Mouse (Mus musculus): ENCODE data around the gene Gpr183. TPM values are rescaled to one million over a fixed set of nuclear protein-coding genes. Genes with fewer than 3 reads are reported as not detected.

The Gpr183 gene
- total and polyA plus RNA-seq, 2 experiments from 2014 or later = 1.1 to 1.5 TPM

DNA sequence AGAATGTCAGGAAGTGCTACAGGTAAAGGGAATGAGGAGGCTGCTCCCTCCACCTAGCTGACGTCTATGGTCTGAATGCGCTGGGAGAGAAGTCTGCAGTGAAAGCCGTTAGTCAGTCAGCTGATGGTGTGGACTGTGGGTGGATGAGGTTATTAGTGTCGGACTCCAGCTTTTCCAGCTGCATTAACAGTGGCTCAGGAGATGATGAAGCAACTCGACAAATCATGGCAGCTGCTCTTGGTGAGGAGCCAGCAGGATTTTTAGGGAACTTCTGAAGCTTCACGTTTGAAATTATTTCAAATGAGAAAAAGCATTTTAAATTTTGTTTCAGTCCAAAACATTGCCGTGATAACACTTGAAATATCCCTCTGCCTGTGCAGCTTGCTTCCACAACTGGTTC lies 45.3 kb upstream of the Gpr183 start:
- Histone ChIP-seq H3K27me3 (ENCODE audit: control insufficient read depth, insufficient read depth, low read length) (no peaks in the 10 kb centered on the region), H3K4me1 (ENCODE audit: control insufficient read depth, insufficient read depth) (0 out of 2 replicates have a peak, but pooled peaks cover 5% of the 10 kb centered on the region), H3K27ac (ENCODE audit: low read depth) (no peak overlapping the region), H3K9ac (replicated peaks; ENCODE audit: low read depth, low read length) (no peak overlapping the region), H3K36me3 (replicated peaks; ENCODE audit: control insufficient read depth, insufficient read depth, low read length) (peaks cover 16% of the 10 kb centered on the region; the same call in 1 of the 2 replicates), H3K4me2 (ENCODE audit: low read depth, low read length) (no peak overlapping the region), H3K4me3 (ENCODE audit: low read depth, low read length) (no peak overlapping the region), H3K9me3 (replicated peaks; ENCODE audit: control insufficient read depth, low read length) (no peaks in the 10 kb centered on the region)
- WGBS = 77% methylated on average over 7 of the region's 7 CpGs
- TF ChIP-seq EP300 (IDR thresholded peaks at IDR 0.05; ENCODE audit: low read depth) (no peak), CTCF (IDR thresholded peaks at IDR 0.05; ENCODE audit: low read depth) (no peak)
- no peak for DNase-seq (ENCODE audit: low spot score)
- ATAC-seq (ENCODE audit: insufficient read depth, low read depth) = no peak

DNA sequence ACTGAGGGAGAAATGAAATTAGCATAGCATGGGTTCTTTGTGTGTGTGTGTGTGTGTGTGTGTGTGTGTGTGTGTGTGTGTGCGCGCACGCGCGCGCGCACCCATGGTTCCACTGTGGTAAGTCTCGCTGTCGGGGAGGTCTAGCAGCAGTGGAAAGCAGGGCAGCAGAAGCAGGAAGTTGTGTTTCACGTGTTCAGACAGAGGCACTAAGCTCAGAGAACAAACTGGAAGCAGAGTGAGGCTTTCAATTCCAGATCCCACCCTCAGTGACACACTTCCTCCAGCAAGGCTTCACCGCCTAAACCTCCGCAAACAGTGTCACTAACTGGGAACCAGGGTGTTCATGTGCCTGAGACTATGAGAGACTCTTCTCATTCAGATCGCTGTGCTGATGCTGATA lies 44.5 kb upstream of the Gpr183 start:
- Histone ChIP-seq H3K9me3 (replicated peaks; ENCODE audit: control insufficient read depth, low read length) (no peaks in the 10 kb centered on the region), H3K27me3 (ENCODE audit: control insufficient read depth, insufficient read depth, low read length) (no peaks in the 10 kb centered on the region), H3K9ac (replicated peaks; ENCODE audit: low read depth, low read length) (no peak overlapping the region), H3K4me3 (ENCODE audit: low read depth, low read length) (no peak overlapping the region), H3K36me3 (replicated peaks; ENCODE audit: control insufficient read depth, insufficient read depth, low read length) (peaks cover 16% of the 10 kb centered on the region; the same call in 1 of the 2 replicates), H3K4me1 (ENCODE audit: control insufficient read depth, insufficient read depth) (no peaks in the 10 kb centered on the region), H3K27ac (ENCODE audit: low read depth) (no peak overlapping the region), H3K4me2 (ENCODE audit: low read depth, low read length) (no peak overlapping the region)
- WGBS = 91% methylated on average over 13 of the region's 13 CpGs
- no peak for ATAC-seq (ENCODE audit: insufficient read depth, low read depth)
- no peak for TF ChIP-seq EP300 (IDR thresholded peaks at IDR 0.05; ENCODE audit: low read depth)
- no peak for TF ChIP-seq CTCF (IDR thresholded peaks at IDR 0.05; ENCODE audit: low read depth)
- DNase-seq (ENCODE audit: low spot score) = peak; percentile 30

DNA sequence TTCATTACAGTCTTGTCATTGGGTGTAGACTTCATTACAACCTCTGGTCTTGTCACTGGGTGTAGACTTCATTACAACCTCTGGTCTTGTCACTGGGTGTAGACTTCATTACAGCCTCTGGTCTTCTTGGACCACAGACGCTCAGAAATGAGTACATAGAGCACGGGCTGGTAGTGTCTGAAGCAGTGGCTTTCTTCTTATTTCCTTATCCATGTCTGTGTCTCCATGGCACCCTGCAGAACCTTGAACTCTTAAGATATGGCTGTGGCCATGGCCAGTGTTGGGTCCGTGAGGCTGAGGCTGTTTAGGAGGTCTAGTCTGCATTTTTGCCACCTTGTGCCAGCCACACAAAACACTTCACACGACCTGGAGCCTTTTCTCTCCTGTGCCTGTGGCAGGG lies 43.3 kb upstream of the Gpr183 start:
- Histone ChIP-seq H3K9ac (replicated peaks; ENCODE audit: low read depth, low read length) (no peak overlapping the region), H3K4me2 (ENCODE audit: low read depth, low read length) (no peak overlapping the region), H3K4me1 (ENCODE audit: control insufficient read depth, insufficient read depth) (no peaks in the 10 kb centered on the region), H3K4me3 (ENCODE audit: low read depth, low read length) (no peak overlapping the region), H3K27me3 (ENCODE audit: control insufficient read depth, insufficient read depth, low read length) (no peaks in the 10 kb centered on the region), H3K36me3 (replicated peaks; ENCODE audit: control insufficient read depth, insufficient read depth, low read length) (peaks cover 16% of the 10 kb centered on the region; the same call in 1 of the 2 replicates), H3K27ac (ENCODE audit: low read depth) (no peak overlapping the region), H3K9me3 (replicated peaks; ENCODE audit: control insufficient read depth, low read length) (no peaks in the 10 kb centered on the region)
- ATAC-seq (ENCODE audit: insufficient read depth, low read depth) (no peak), DNase-seq (ENCODE audit: low spot score) (no peak)
- TF ChIP-seq EP300 (IDR thresholded peaks at IDR 0.05; ENCODE audit: low read depth) = no peak
- TF ChIP-seq CTCF (IDR thresholded peaks at IDR 0.05; ENCODE audit: low read depth) = no peak
- WGBS = 91% methylated on average over 4 of the region's 4 CpGs

DNA sequence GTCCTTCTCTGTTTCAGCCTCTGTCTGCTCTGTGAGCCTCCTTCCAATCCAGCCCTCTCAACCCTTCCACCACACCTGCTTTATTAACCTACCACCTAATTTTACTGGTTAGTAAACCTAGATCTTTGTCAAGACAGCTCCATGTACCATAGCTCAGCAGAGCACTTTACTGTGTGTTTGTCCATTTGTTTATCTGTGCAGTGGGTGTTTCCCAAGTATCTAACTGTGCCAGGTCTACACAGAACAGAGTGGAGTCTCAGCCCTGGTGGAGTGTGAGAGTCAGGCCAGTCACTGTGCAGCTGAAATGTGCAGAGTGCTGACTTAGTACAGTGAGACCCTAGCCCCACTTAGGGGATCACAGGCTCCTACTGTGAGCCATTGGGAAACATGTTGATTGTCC lies 38.8 kb upstream of the Gpr183 start:
- H3K9ac ChIP-seq (replicated peaks; ENCODE audit: low read depth, low read length) = no peak overlapping the region
- no peak overlapping the region for H3K4me3 ChIP-seq (ENCODE audit: low read depth, low read length)
- no peak for TF ChIP-seq EP300 (IDR thresholded peaks at IDR 0.05; ENCODE audit: low read depth)
- no peak for ATAC-seq (ENCODE audit: insufficient read depth, low read depth)
- H3K9me3 ChIP-seq (replicated peaks; ENCODE audit: control insufficient read depth, low read length) = no peaks in the 10 kb centered on the region
- no peaks in the 10 kb centered on the region for H3K36me3 ChIP-seq (replicated peaks; ENCODE audit: control insufficient read depth, insufficient read depth, low read length)
- H3K4me1 ChIP-seq (ENCODE audit: control insufficient read depth, insufficient read depth) = no peaks in the 10 kb centered on the region
- DNase-seq (ENCODE audit: low spot score) = no peak
- no peak overlapping the region for H3K27ac ChIP-seq (ENCODE audit: low read depth)
- H3K27me3 ChIP-seq (ENCODE audit: control insufficient read depth, insufficient read depth, low read length) = no peaks in the 10 kb centered on the region
- no peak overlapping the region for H3K4me2 ChIP-seq (ENCODE audit: low read depth, low read length)

DNA sequence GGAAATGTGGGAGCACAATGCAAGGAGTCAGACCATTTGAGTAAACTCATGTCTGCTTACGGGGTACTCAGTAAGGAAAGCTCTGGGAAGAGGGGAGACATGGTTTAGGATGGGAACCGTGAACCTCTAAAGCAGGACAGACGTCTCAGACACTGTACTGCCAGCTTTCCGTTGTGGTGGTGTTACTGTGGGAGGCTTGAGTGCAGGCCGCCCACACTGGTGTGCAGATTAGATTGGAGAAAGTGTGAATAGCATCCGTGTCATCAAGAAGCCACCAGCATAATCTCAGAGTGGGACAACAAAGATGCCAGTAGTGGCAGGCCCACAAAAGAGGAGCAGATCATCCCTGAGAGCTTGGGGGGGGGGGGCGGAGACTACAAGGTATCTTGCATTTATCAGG lies 37.2 kb upstream of the Gpr183 start:
- Histone ChIP-seq H3K36me3 (replicated peaks; ENCODE audit: control insufficient read depth, insufficient read depth, low read length) (no peaks in the 10 kb centered on the region), H3K27me3 (ENCODE audit: control insufficient read depth, insufficient read depth, low read length) (no peaks in the 10 kb centered on the region), H3K27ac (ENCODE audit: low read depth) (no peak overlapping the region), H3K9me3 (replicated peaks; ENCODE audit: control insufficient read depth, low read length) (no peaks in the 10 kb centered on the region), H3K4me2 (ENCODE audit: low read depth, low read length) (no peak overlapping the region), H3K9ac (replicated peaks; ENCODE audit: low read depth, low read length) (no peak overlapping the region), H3K4me1 (ENCODE audit: control insufficient read depth, insufficient read depth) (no peaks in the 10 kb centered on the region), H3K4me3 (ENCODE audit: low read depth, low read length) (no peak overlapping the region)
- TF ChIP-seq CTCF (IDR thresholded peaks at IDR 0.05; ENCODE audit: low read depth) = no peak
- TF ChIP-seq EP300 (IDR thresholded peaks at IDR 0.05; ENCODE audit: low read depth) = no peak
- WGBS = 72% methylated on average over 7 of the region's 7 CpGs
- ATAC-seq (ENCODE audit: insufficient read depth, low read depth) = no peak
- DNase-seq (ENCODE audit: low spot score) = no peak

DNA sequence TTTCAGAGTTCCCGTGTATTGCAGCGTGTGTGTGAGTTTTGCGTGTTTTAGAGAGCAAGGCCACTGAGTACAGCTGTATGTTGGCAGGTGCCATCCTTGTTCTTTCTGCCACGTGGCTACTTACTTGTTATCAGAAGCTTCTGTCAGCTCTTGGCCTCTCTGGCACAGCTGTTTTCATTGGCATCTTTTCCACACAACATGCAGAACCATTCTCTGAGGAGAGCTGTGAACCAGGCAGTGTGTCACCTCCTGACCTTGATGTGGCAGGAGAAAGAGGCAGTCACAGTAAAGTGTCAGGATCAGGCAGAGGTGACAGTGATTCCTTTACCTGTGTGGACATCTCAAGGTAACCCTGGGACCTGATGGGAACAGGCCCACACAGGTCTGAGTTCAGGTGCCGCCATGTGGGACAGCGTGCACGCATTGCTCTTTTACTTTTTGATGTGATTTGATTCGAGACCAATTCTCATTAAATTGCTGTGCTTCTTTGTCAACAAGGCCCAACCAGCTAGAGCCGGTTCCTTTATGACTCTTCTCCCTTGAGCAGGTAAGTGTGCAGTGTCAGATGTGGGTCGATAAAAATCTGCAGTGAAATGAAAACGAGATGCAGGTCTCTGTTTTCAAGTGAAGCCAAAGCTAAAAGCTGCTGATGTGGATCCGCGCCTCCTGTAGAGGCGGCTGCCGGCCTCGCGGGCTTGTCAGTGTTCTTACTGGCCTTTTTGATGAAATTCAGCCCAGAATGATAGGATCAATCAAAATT lies 35.5 kb upstream of the Gpr183 start:
- DNase-seq (ENCODE audit: low spot score) = no peak
- H3K27me3 ChIP-seq (ENCODE audit: control insufficient read depth, insufficient read depth, low read length) = no peaks in the 10 kb centered on the region
- WGBS = 89% methylated on average over 17 of the region's 17 CpGs

More for the DNA sequence above, 35.5 kb upstream of the Gpr183 start:
- no peak overlapping the region for H3K9ac ChIP-seq (replicated peaks; ENCODE audit: low read depth, low read length)
- H3K36me3 ChIP-seq (replicated peaks; ENCODE audit: control insufficient read depth, insufficient read depth, low read length) = no peaks in the 10 kb centered on the region
- no peak for TF ChIP-seq CTCF (IDR thresholded peaks at IDR 0.05; ENCODE audit: low read depth)
- TF ChIP-seq EP300 (IDR thresholded peaks at IDR 0.05; ENCODE audit: low read depth) = no peak
- ATAC-seq (ENCODE audit: insufficient read depth, low read depth) = peak; percentile 37; the same call in 1 of the 2 replicates
- H3K4me3 ChIP-seq (ENCODE audit: low read depth, low read length) = no peak overlapping the region
- no peak overlapping the region for H3K4me2 ChIP-seq (ENCODE audit: low read depth, low read length)
- no peak overlapping the region for H3K27ac ChIP-seq (ENCODE audit: low read depth)
- H3K9me3 ChIP-seq (replicated peaks; ENCODE audit: control insufficient read depth, low read length) = no peaks in the 10 kb centered on the region
- peaks cover 3% of the 10 kb centered on the region; the same call in 1 of the 2 replicates for H3K4me1 ChIP-seq (ENCODE audit: control insufficient read depth, insufficient read depth)
